Mouse (Mus musculus) CH12.LX (cell line): ENCODE results near the gene Zfhx3. TPM values are rescaled to one million over a fixed set of nuclear protein-coding genes. Genes with fewer than 3 reads are reported as not detected.

Experiments used
- DNase-seq: peaks from one replicate; pipeline ENCODE4 v3.0.0-alpha.2; 2013; ENCODE audit errors: extremely low read depth
- H3K27ac ChIP-seq: 2 replicates; pipeline ENCODE4 v1.5.1; 2012; ENCODE audit warnings: low read depth, mild to moderate bottlenecking, control low read depth, moderate library complexity; ENCODE audit not compliant: insufficient read depth
- H3K27me3 ChIP-seq: replicated peaks from 2 replicates; pipeline ENCODE3; 2012; ENCODE audit warnings: inconsistent platforms
- H3K36me3 ChIP-seq, 2 experiments: replicated peaks in 1 of 2; 2 replicates each; pipeline versions ENCODE3 to v1.6.1; 2012; ENCODE audit warnings: inconsistent platforms in 1 of 2, low read length in 1 of 2, mild to moderate bottlenecking in 1 of 2, mixed read lengths in 1 of 2, moderate library complexity in 1 of 2; ENCODE audit not compliant: control insufficient read depth in 1 of 2, insufficient read depth in 1 of 2
- H3K4me1 ChIP-seq, 2 experiments: 2 replicates each; pipeline ENCODE4 v1.6.1; 2012; ENCODE audit warnings: inconsistent platforms in 1 of 2, moderate library complexity in 1 of 2; ENCODE audit not compliant: insufficient read depth in 2 of 2, control insufficient read depth in 1 of 2
- H3K4me2 ChIP-seq: 2 replicates; pipeline ENCODE4 v1.6.1; 2012; ENCODE audit warnings: low read depth, mild to moderate bottlenecking, control low read depth; ENCODE audit not compliant: poor library complexity, insufficient read depth, severe bottlenecking
- H3K4me3 ChIP-seq, 3 experiments: fragments of 150-350 bp in 1 of 3; sonication (generic) in 1 of 3; replicated peaks in 1 of 3; 2 replicates each; pipeline versions ENCODE3 to v1.5.1; 2011 to 2012; ENCODE audit warnings: low read depth in 2 of 3, low read length in 2 of 3, mild to moderate bottlenecking in 2 of 3, moderate library complexity in 2 of 3, control low read depth in 1 of 3, improper control_type of control experiment in 1 of 3, inconsistent platforms in 1 of 3, mixed read lengths in 1 of 3; ENCODE audit not compliant: poor library complexity in 1 of 3
- H3K79me2 ChIP-seq: replicated peaks from 2 replicates; pipeline ENCODE4 v1.6.1; 2012; ENCODE audit warnings: mild to moderate bottlenecking, moderate library complexity; ENCODE audit not compliant: control insufficient read depth, poor library complexity, insufficient read depth, severe bottlenecking; ENCODE audit errors: extremely low read depth
- H3K9ac ChIP-seq: 2 replicates; pipeline ENCODE4 v1.6.1; 2012; ENCODE audit warnings: low read depth, mild to moderate bottlenecking, control low read depth, moderate library complexity; ENCODE audit not compliant: insufficient read depth
- H3K9me3 ChIP-seq: replicated peaks from 2 replicates; pipeline ENCODE3; 2012; ENCODE audit warnings: low read length, inconsistent platforms, mixed read lengths
- BHLHE40 ChIP-seq: IDR thresholded peaks from 2 replicates; pipeline ENCODE4 v1.6.1; 2011; ENCODE audit warnings: mild to moderate bottlenecking, low read depth, low read length, improper control_type of control experiment
- CHD2 ChIP-seq: IDR thresholded peaks from 2 replicates; pipeline ENCODE4 v1.6.1; 2011; ENCODE audit warnings: low read length, improper control_type of control experiment
- E2F4 ChIP-seq: IDR thresholded peaks from 2 replicates; pipeline ENCODE4 v1.6.1; 2011; ENCODE audit warnings: low read depth, low read length, improper control_type of control experiment; ENCODE audit not compliant: insufficient replicate concordance
- ELF1 ChIP-seq: IDR thresholded peaks from 2 replicates; pipeline ENCODE4 v1.6.1; 2014; ENCODE audit warnings: low read depth, mild to moderate bottlenecking, inconsistent platforms, low read length, improper control_type of control experiment
- ETS1 ChIP-seq: conservative IDR thresholded peaks from 2 replicates; pipeline ENCODE4 v1.6.1; 2012; ENCODE audit warnings: low read depth, mild to moderate bottlenecking, inconsistent platforms, low read length, improper control_type of control experiment, moderate library complexity
- IRF4 ChIP-seq: IDR thresholded peaks from 2 replicates; pipeline ENCODE4 v1.6.1; 2014; ENCODE audit warnings: low read depth, mild to moderate bottlenecking, inconsistent platforms, low read length, improper control_type of control experiment
- JUND ChIP-seq: conservative IDR thresholded peaks from 2 replicates; pipeline ENCODE4 v1.6.1; 2011; ENCODE audit warnings: low read depth, low read length, improper control_type of control experiment
- MAFK ChIP-seq: IDR thresholded peaks from 2 replicates; pipeline ENCODE4 v1.6.1; 2011; ENCODE audit warnings: low read length, improper control_type of control experiment; ENCODE audit not compliant: insufficient replicate concordance
- MAZ ChIP-seq: IDR thresholded peaks from 2 replicates; pipeline ENCODE4 v1.6.1; 2012; ENCODE audit warnings: low read depth, mild to moderate bottlenecking, inconsistent platforms, low read length, improper control_type of control experiment, moderate library complexity
- MEF2A ChIP-seq: IDR thresholded peaks from 2 replicates; pipeline ENCODE4 v1.6.1; 2014; ENCODE audit warnings: low read depth, mild to moderate bottlenecking, inconsistent platforms, low read length, improper control_type of control experiment, borderline replicate concordance
- MXI1 ChIP-seq: IDR thresholded peaks from 2 replicates; pipeline ENCODE4 v1.6.1; 2011; ENCODE audit warnings: mild to moderate bottlenecking, low read depth, low read length, improper control_type of control experiment
- MYC ChIP-seq: IDR thresholded peaks from 2 replicates; pipeline ENCODE4 v1.6.1; 2011; ENCODE audit warnings: low read depth, mild to moderate bottlenecking, improper control_type of control experiment, low read length
- NELFE ChIP-seq: IDR thresholded peaks from 2 replicates; pipeline ENCODE4 v1.6.1; 2011; ENCODE audit warnings: low read depth, low read length, improper control_type of control experiment
- PAX5 ChIP-seq: IDR thresholded peaks from 2 replicates; pipeline ENCODE4 v1.6.1; 2012; ENCODE audit warnings: low read length, inconsistent platforms, mixed read lengths
- POLR2A ChIP-seq: IDR thresholded peaks from 2 replicates; pipeline ENCODE4 v1.6.1; 2011; ENCODE audit warnings: low read depth, mild to moderate bottlenecking, improper control_type of control experiment, low read length
- SMC3 ChIP-seq: IDR thresholded peaks from 2 replicates; pipeline ENCODE4 v1.6.1; 2011; ENCODE audit warnings: low read depth, low read length, improper control_type of control experiment
- UBTF ChIP-seq: IDR thresholded peaks from 2 replicates; pipeline ENCODE4 v1.6.1; 2012; ENCODE audit warnings: low read depth, mild to moderate bottlenecking, inconsistent platforms, low read length, improper control_type of control experiment, moderate library complexity
- USF1 ChIP-seq: IDR thresholded peaks from 2 replicates; pipeline ENCODE4 v1.6.1; 2014; ENCODE audit warnings: low read depth, mild to moderate bottlenecking, inconsistent platforms, low read length, improper control_type of control experiment
- ZC3H11A ChIP-seq: IDR thresholded peaks from 2 replicates; pipeline ENCODE4 v1.6.1; 2012; ENCODE audit warnings: low read depth, mild to moderate bottlenecking, inconsistent platforms, low read length, improper control_type of control experiment
- ZMIZ1 ChIP-seq: IDR thresholded peaks from 2 replicates; pipeline ENCODE4 v1.6.1; 2012; ENCODE audit warnings: low read depth, mild to moderate bottlenecking, inconsistent platforms, low read length, improper control_type of control experiment
- dilution Hi-C: fragments of 300-500 bp; cut with MboI; formaldehyde crosslinking; loops from 2 replicates; pipeline ENCODE4 v1.14.3; 2020; ENCODE audit warnings: low sequenced_read_pairs; ENCODE audit not compliant: extremely low pct_unique_long_range_greater_than_20kb, extremely low pct_ligation_motif_present
- in situ Hi-C: fragments of 300-500 bp; cut with MboI; formaldehyde crosslinking; loops from 3 replicates; pipeline ENCODE4 v1.14.3; 2019; ENCODE audit warnings: low sequenced_read_pairs, low pct_ligation_motif_present, low pct_unique_long_range_greater_than_20kb, mixed read lengths
- polyA plus RNA-seq: library from polyadenylated mRNA; unstranded; fragments of >175 nt; gene quantifications from 2 replicates; pipeline ENCODE4 v1.2.1, GENCODE M21; 2012; ENCODE audit warnings: low read depth; ENCODE audit not compliant: insufficient read length
- total RNA-seq, 2 experiments: library from RNA; depleted of rRNA; stranded (reverse); fragments of 300-350 nt in 1 of 2; fragments of >200 nt in 1 of 2; gene quantifications; 2 replicates each; pipeline ENCODE4 v1.2.3; 2012 to 2014

Zfhx3 gene
- total and polyA plus RNA-seq, 3 experiments: 0.05 to 0.76 (median 0.68) TPM

DNA sequence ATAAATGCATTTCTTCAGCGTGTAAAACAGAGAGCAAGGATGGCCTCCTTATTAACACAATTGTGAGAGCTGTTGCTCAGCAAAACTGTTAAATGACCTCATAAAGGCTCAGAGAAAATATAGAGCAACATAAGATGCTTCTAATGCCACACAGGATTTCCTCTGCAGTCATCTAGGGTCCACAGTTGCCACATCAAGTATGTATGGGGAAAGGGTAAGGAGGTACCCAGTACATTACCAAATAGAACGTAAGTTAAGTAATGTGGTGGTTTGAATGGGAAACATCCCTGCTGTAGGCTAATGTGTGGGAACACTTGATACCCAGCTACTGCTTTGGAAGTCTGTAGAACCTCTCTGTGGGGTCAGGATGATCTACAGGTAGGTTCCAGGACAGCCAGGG, 695.4 kb downstream of the Zfhx3 start:
- Histone ChIP-seq H3K9me3 (no peaks in the 10 kb centered on the region), H3K79me2 (no peaks in the 10 kb centered on the region), H3K27me3 (no peaks in the 10 kb centered on the region), H3K9ac (no peak overlapping the region), H3K27ac (no peak overlapping the region), H3K4me1 (no peaks in the 10 kb centered on the region), H3K4me3 (no peak overlapping the region), H3K4me2 (no peak overlapping the region), H3K36me3 (no peaks in the 10 kb centered on the region)
- in situ Hi-C loops (no loop called here), dilution Hi-C loops (no loop called here)
- no peak for DNase-seq
- no peak for TF ChIP-seq ZC3H11A
- TF ChIP-seq USF1: no peak
- TF ChIP-seq POLR2A: no peak
- TF ChIP-seq CHD2: no peak
- no peak for TF ChIP-seq PAX5
- TF ChIP-seq UBTF: no peak
- no peak for TF ChIP-seq NELFE
- no peak for TF ChIP-seq JUND
- no peak for TF ChIP-seq IRF4
- no peak for TF ChIP-seq BHLHE40
- TF ChIP-seq ELF1: no peak
- no peak for TF ChIP-seq MYC
- no peak for TF ChIP-seq MAZ
- TF ChIP-seq E2F4: no peak
- no peak for TF ChIP-seq MXI1
- no peak for TF ChIP-seq MAFK
- TF ChIP-seq SMC3: no peak

GRCm38 (mm10) chr8:108645660-108646059, 703.2 kb downstream of the Zfhx3 start:
- no peak for TF ChIP-seq MEF2A
- TF ChIP-seq BHLHE40: no peak
- no peak for TF ChIP-seq ETS1
- TF ChIP-seq ZMIZ1: no peak
- TF ChIP-seq NELFE: no peak
- TF ChIP-seq, all 38 proteins: peak for 0
- Histone ChIP-seq H3K4me2 (no peak overlapping the region), H3K36me3 (no peaks in the 10 kb centered on the region), H3K27ac (no peak overlapping the region), H3K9me3 (no peaks in the 10 kb centered on the region), H3K4me1 (no peaks in the 10 kb centered on the region), H3K4me3 (no peak overlapping the region), H3K9ac (no peak overlapping the region), H3K79me2 (no peaks in the 10 kb centered on the region), H3K27me3 (no peaks in the 10 kb centered on the region)
- dilution Hi-C loops (no loop called here), in situ Hi-C loops (no loop called here)
- DNase-seq: no peak
